Mouse (Mus musculus): Measurements from ENCODE around the gene Parp16. TPM values are rescaled to one million over a fixed set of nuclear protein-coding genes. Genes with fewer than 3 reads are reported as not detected.

Gene Parp16
- total and polyA plus RNA-seq, 3 experiments, result 0.44 to 1.7 (median 0.81) TPM

- Histone ChIP-seq H3K4me2 (ENCODE audit: insufficient read depth, low read depth, poor library complexity, severe bottlenecking) (peak overlapping the region; percentile 26), H3K9ac (ENCODE audit: insufficient read depth, low read depth) (no peak overlapping the region), H3K9me3 (replicated peaks; ENCODE audit: low read length) (peaks cover 4% of the 10 kb centered on the region), H3K36me3 (replicated peaks in 1 of 2; ENCODE audit: control insufficient read depth in 1 of 2, insufficient read depth in 1 of 2, low read length in 1 of 2) (no peaks in the 10 kb centered on the region), H3K79me2 (replicated peaks; ENCODE audit: control insufficient read depth, extremely low read depth, insufficient read depth, poor library complexity, severe bottlenecking) (no peaks in the 10 kb centered on the region), H3K27ac (ENCODE audit: insufficient read depth, low read depth) (no peak overlapping the region), H3K27me3 (replicated peaks) (peaks cover 29% of the 10 kb centered on the region), H3K4me1 (ENCODE audit: control insufficient read depth in 1 of 2, insufficient read depth in 2 of 2) (peaks cover 10 to 41% of the 10 kb centered on the region in 2 experiments; a peak in 3 of 4 replicates), H3K4me3 (replicated peaks in 1 of 3; ENCODE audit: low read depth in 2 of 3, low read length in 2 of 3, poor library complexity in 1 of 3) (peak overlapping the region; percentile 21 to 37 (median 24))
- peak; percentile 66 for DNase-seq (ENCODE audit: extremely low read depth)
- in situ Hi-C loops (cut with MboI; ENCODE audit: low pct_ligation_motif_present, low pct_unique_long_range_greater_than_20kb, low sequenced_read_pairs), result loop anchor here (5.0 kb wide), 1 partner anchor 38 kb away; no protein-coding TSS in a partner anchor
- peak; percentile 82 for TF ChIP-seq TBP (conservative IDR thresholded peaks at IDR 0.05; ENCODE audit: low read depth, low read length)
- TF ChIP-seq POLR2A (IDR thresholded peaks at IDR 0.05; ENCODE audit: low read depth, low read length), result peak; percentile 68
- no peak for TF ChIP-seq USF1 (IDR thresholded peaks at IDR 0.05; ENCODE audit: low read depth, low read length)
- TF ChIP-seq KAT2A (IDR thresholded peaks at IDR 0.05; ENCODE audit: insufficient replicate concordance, low read length), result 0 out of 2 replicates have a peak, but pooled peaks have one; percentile 18
- TF ChIP-seq ZMIZ1 (IDR thresholded peaks at IDR 0.05; ENCODE audit: low read depth, low read length), result peak; percentile 98
- TF ChIP-seq ZKSCAN1 (IDR thresholded peaks at IDR 0.05; ENCODE audit: borderline replicate concordance, low read depth, low read length), result no peak
- peak; percentile 26; the same call in 1 of the 2 replicates for TF ChIP-seq NELFE (IDR thresholded peaks at IDR 0.05; ENCODE audit: low read depth, low read length)
- 0 out of 2 replicates have a peak, but pooled peaks have one; percentile 7 for TF ChIP-seq BHLHE40 (IDR thresholded peaks at IDR 0.05; ENCODE audit: low read depth, low read length)
- 0 out of 2 replicates have a peak, but pooled peaks have one; percentile 3 for TF ChIP-seq ETS1 (conservative IDR thresholded peaks at IDR 0.05; ENCODE audit: low read depth, low read length)
- TF ChIP-seq ZNF384 (IDR thresholded peaks at IDR 0.05; ENCODE audit: low read depth, low read length), result peak; percentile 84
- dilution Hi-C loops (cut with MboI; ENCODE audit: extremely low pct_ligation_motif_present, extremely low pct_unique_long_range_greater_than_20kb, low sequenced_read_pairs), result no loop called here
Observed at GRCm38 (mm10) chr9:65175234-65175938, 19.8 kb upstream of the Parp16 start.

- no peak overlapping the region for H3K27ac ChIP-seq (ENCODE audit: insufficient read depth, low read depth)
- peak overlapping the region; percentile 37 for H3K4me2 ChIP-seq (ENCODE audit: insufficient read depth, low read depth, poor library complexity, severe bottlenecking)
- peaks cover 33% of the 10 kb centered on the region for H3K27me3 ChIP-seq (replicated peaks)
Observed at GRCm38 (mm10) chr9:65175939-65176871, 18.9 kb upstream of the Parp16 start.

More at GRCm38 (mm10) chr9:65175939-65176871, 18.9 kb upstream of the Parp16 start:
- Histone ChIP-seq H3K36me3 (replicated peaks in 1 of 2; ENCODE audit: control insufficient read depth in 1 of 2, insufficient read depth in 1 of 2, low read length in 1 of 2) (no peaks in the 10 kb centered on the region), H3K79me2 (replicated peaks; ENCODE audit: control insufficient read depth, extremely low read depth, insufficient read depth, poor library complexity, severe bottlenecking) (no peaks in the 10 kb centered on the region), H3K9ac (ENCODE audit: insufficient read depth, low read depth) (no peak overlapping the region), H3K4me1 (ENCODE audit: control insufficient read depth in 1 of 2, insufficient read depth in 2 of 2) (peaks cover 10 to 44% of the 10 kb centered on the region in 2 experiments; a peak in 3 of 4 replicates), H3K4me3 (replicated peaks in 1 of 3; ENCODE audit: low read depth in 2 of 3, low read length in 2 of 3, poor library complexity in 1 of 3) (peak overlapping the region; percentile 21 to 37 (median 24)), H3K9me3 (replicated peaks; ENCODE audit: low read length) (peaks cover 4% of the 10 kb centered on the region)
- dilution Hi-C loops (cut with MboI; ENCODE audit: extremely low pct_ligation_motif_present, extremely low pct_unique_long_range_greater_than_20kb, low sequenced_read_pairs) (no loop called here), in situ Hi-C loops (cut with MboI; ENCODE audit: low pct_ligation_motif_present, low pct_unique_long_range_greater_than_20kb, low sequenced_read_pairs) (loop anchor here (5.0 kb wide), 1 partner anchor 39 kb away; no protein-coding TSS in a partner anchor)
- TF ChIP-seq USF1 (IDR thresholded peaks at IDR 0.05; ENCODE audit: low read depth, low read length), result no peak
- TF ChIP-seq BHLHE40 (IDR thresholded peaks at IDR 0.05; ENCODE audit: low read depth, low read length), result 0 out of 2 replicates have a peak, but pooled peaks have one; percentile 3
- peak; percentile 38 for TF ChIP-seq RAD21 (IDR thresholded peaks at IDR 0.05; ENCODE audit: low read depth, low read length)
- no peak for TF ChIP-seq KAT2A (IDR thresholded peaks at IDR 0.05; ENCODE audit: insufficient replicate concordance, low read length)
- TF ChIP-seq CTCF (conservative IDR thresholded peaks at IDR 0.05 in 1 of 2, IDR thresholded peaks at IDR 0.05 in 1 of 2; ENCODE audit: low read depth in 2 of 2, low read length in 2 of 2), result peak in 1 of 2 experiments; percentile 42; a peak in 2 of 4 replicates
- no peak for TF ChIP-seq ZNF384 (IDR thresholded peaks at IDR 0.05; ENCODE audit: low read depth, low read length)
- peak; percentile 5; the same call in 1 of the 2 replicates for TF ChIP-seq ETS1 (conservative IDR thresholded peaks at IDR 0.05; ENCODE audit: low read depth, low read length)
- TF ChIP-seq TCF12 (IDR thresholded peaks at IDR 0.05; ENCODE audit: low read depth, low read length), result 0 out of 2 replicates have a peak, but pooled peaks have one; percentile 1
- DNase-seq (ENCODE audit: extremely low read depth), result peak; percentile 73
